Mouse (Mus musculus): ENCODE results near the gene Adgrd1.

The Adgrd1 gene

DNA sequence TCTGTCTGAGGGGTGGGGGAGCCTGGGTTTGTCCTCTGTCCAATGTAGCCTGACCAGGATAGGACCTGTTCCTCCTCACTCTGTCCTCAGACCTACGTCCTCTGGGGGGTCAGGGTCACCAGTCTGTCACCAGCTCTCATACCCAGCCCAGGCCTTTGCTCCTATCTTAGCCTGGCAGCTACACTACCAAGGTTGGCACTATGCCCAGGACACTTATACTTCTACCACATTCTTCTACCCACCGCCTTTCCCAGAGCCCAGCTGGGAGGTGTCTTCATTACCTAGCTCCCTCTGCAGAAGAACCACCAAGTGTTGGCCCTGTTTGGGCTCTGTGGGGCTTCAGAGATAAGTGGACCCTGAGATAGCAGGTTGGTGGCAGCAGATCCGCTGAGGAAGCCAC lies 103.6 kb downstream of the Adgrd1 start:
- CTCF ChIA-PET: no interaction called here
- POLR2A ChIA-PET: interaction anchor here in 1 of 4 experiments (0.6 kb wide), 1 partner anchor 34 kb away, joined by 6 read pairs; no protein-coding TSS in a partner anchor

DNA sequence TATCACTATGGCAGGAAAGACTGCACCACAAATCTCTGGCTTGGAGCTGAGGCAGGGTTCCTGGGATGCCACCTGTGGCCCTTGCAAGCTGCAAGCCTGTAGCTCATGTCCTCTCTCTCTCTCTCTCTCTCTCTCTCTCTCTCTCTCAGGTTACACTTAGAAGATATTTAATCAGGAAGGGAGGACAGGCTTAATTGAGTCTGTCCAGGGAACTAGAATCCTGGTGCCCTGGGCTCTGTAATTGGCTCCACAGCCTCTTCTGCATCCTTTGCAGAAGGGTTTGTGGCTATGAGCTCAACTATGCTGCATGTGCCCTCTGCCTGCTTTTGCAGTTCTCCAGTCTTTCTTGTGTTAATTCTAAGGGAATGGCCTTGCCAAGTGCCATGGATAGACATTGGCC lies 111.7 kb downstream of the Adgrd1 start:
- CTCF ChIA-PET: interaction anchor here in 1 of 4 experiments (1.3 to 1.7 kb wide), 2 partner anchors 22 to 378 kb away, joined by 3 to 6 read pairs; no protein-coding TSS in a partner anchor
- POLR2A ChIA-PET: interaction anchor here in 2 of 4 experiments (1.1 to 2.3 kb wide), 3 partner anchors 10 to 11 kb away, joined by 3 to 11 read pairs (median 7); no protein-coding TSS in a partner anchor

DNA sequence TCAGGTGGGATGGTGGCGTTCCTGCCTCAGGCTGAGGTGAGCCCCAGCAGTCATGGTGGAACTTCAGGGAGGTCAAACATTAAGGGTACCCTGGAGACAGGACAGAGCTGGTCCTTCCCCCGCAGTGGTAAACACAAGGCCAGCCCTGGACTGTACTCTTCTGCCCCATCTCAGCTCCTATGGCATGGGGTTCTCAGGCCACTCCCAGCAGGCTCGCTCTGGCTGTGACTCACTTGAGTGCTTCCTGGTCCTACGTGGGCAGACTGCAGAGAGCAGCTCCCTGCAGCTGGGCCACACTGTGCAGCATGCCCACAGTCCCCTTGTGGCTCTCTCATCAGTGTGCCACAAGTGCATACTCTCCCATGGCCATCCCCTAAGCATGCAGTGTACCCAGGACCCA lies 112.3 kb downstream of the Adgrd1 start:
- ChIA-PET POLR2A (interaction anchor here in 2 of 4 experiments (0.6 to 2.3 kb wide), 3 partner anchors 9 to 12 kb away, joined by 3 to 11 read pairs (median 7); no protein-coding TSS in a partner anchor), CTCF (interaction anchor here in 2 of 4 experiments (0.6 to 1.7 kb wide), 3 partner anchors 23 to 377 kb away, joined by 3 to 11 read pairs (median 6); no protein-coding TSS in a partner anchor)

DNA sequence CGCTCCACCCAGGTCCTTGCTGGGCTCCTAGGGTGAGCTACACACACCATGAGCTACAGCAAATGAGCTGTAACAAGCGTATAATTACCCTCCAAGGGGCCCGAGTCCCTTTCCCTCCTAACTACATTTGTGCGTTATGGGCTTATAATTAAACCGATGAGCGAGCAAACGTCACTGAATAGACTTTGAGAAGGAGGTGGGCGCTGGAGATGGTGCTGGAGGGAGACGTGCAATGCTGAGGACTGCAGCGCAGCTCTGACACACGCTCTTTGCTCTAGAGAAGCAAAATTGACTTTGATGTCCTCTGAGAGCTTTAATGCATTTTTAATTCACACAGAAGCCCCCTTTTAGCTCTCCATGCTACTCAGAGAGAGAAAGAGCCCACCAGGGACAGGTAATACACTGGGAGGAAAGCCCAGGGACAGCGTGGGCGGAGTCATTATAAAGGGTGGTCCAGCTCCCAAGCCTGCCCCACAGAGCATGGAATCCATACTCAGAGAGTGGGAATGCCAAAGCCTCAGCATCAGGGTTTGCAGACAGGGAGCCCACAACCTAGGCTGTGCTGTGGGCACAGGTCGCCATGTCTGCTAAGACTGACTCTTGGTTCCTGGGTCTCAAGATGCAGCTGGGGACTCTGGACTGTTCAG lies 115.0 kb downstream of the Adgrd1 start:
- ChIA-PET CTCF (interaction anchor here in 1 of 4 experiments (1.4 kb wide), 1 partner anchor 25 kb away, joined by 4 read pairs; no protein-coding TSS in a partner anchor), POLR2A (interaction anchor here in 2 of 4 experiments (0.9 to 4.1 kb wide), 3 partner anchors 14 to 676 kb away, joined by 3 to 25 read pairs (median 3); partner anchors contain the start of gene Chchd2 (in 1 of the 2))

DNA sequence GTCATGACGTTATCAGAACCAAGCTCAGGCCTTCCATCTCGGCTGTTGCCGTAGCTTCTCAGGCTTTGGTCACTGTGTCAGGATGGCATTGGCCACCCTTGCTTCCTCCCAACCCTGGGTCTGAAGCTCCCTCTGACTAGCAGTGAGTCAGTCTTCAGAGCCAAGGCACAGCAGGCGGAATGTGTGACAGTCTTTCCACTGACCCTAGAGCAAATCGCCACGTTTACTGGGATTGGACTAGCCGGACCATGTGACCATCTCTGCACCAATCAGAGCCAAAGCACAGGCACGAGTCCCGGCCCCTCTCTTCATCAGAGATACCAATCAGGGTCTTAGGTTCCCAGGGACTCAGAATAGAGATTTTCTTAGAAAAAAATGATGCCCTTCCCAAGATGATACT lies 117.5 kb downstream of the Adgrd1 start:
- ChIA-PET CTCF (interaction anchor here in 3 of 4 experiments (0.5 to 1.6 kb wide), 8 partner anchors 26 to 512 kb away, joined by 3 to 8 read pairs (median 4); partner anchors contain the start of gene Mmp17 (in 1 of the 3)), POLR2A (interaction anchor here (0.6 to 4.1 kb wide), 21 partner anchors 8 to 297 kb away, joined by 3 to 25 read pairs (median 4); no protein-coding TSS in a partner anchor)

DNA sequence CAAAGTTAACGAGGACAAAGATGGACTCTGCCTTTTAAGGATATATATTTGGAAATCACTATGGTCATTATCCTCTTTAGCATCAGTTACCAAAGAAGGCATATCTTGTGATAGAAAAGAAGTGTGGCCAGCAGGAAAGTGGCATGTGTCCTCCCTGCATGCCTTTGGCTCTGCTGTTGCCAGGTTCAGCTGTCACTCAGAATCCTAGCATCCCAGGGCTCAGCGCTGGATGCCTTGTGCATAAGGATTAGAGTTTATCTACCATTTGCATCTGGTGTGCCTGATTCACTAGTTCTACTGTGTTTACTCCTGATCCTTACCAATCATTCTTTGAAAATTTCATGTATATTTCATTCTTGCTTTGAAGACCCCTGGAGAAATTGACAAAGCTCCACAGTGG lies 119.5 kb downstream of the Adgrd1 start:
- CTCF ChIA-PET: no interaction called here
- POLR2A ChIA-PET: interaction anchor here in 2 of 4 experiments (1.1 to 3.8 kb wide), 7 partner anchors 10 to 42 kb away, joined by 3 to 28 read pairs (median 13); no protein-coding TSS in a partner anchor

DNA sequence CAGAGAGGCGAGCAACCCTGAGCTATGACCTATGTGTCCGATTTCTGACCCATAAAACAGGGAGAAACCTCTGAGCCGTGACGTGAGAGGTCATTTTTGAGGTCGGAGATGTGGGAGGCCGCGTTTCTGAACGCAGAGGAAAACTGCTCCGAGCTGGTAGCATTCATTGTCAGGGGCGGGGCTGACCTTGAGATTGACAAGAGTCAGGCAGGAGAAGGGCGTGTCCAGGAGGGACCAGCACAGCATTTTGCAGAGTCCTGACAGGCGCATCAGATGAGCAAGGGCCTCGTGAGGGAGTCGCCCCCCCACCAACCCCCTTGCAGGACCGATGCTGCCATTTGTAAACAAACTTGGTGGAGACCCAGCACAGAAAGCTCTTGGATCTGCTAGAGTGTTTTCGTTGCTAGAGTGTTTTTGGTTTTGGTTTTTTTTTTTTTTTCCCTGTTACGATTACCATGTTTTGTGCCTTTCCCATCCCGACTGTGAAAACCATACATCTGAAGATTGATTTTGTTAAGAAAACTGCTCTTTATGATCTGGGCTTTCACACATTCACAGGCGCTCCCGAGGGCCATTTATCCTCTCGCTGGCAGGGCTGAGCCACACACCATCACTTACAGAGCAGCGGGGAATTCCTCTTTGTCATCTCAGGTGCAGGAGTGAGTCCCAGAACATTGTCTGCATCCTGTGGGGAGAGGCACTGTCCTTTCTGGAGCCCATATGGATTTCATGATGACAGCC lies 121.1 kb downstream of the Adgrd1 start:
- CTCF ChIA-PET: interaction anchor here (0.5 to 2.2 kb wide), 14 partner anchors 10 to 369 kb away, joined by 3 to 12 read pairs (median 4); no protein-coding TSS in a partner anchor
- POLR2A ChIA-PET: interaction anchor here in 3 of 4 experiments (0.6 to 4.3 kb wide), 35 partner anchors 8 to 670 kb away, joined by 3 to 31 read pairs (median 4); partner anchors contain the start of genes Chchd2 (in 1 of the 3) and Fzd10 (in 1 of the 3)

DNA sequence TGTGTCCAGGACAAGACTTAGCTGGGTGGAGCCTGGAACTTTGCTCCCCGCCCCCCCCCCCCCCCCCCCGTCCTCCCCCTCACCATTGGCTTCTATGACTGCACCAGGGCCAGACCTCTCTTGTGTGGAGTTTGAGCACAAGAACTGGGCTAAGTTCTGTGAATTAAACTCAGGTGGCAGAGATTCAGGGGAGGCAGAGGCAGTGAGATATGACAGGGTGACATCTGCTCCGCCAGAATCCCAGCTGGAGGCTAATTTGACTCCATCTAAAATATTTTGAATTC lies 121.6 kb downstream of the Adgrd1 start:
- ChIA-PET POLR2A (interaction anchor here in 3 of 4 experiments (0.6 to 4.3 kb wide), 24 partner anchors 8 to 669 kb away, joined by 3 to 31 read pairs (median 6); partner anchors contain the start of gene Chchd2 (in 1 of the 3)), CTCF (interaction anchor here (0.8 to 2.2 kb wide), 10 partner anchors 10 to 366 kb away, joined by 3 to 9 read pairs (median 6); partner anchors contain the start of gene Mmp17 (in 1 of the 4))

DNA sequence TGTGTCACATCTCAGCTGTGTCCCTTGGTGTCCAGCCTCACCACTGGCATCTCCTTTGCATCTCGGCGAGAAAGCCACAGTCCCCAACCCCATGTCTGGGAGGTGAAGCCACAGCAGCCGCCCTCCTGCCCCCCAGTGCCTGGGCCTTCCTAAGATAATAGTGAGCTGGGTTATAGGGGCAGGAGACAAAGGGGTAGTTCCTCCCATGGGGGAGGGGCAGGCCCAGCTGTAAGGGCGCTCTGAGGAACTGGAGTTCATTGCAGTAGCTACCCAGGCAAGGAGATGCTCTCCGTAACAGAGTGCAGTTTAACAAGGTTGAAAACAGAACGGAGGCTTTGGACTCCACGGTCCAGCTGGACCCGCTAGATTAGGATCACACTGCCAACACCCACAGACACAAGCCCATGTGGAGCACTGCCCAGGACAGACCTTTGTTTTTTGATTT lies 122.0 kb downstream of the Adgrd1 start:
- ChIA-PET CTCF (interaction anchor here (0.6 to 2.2 kb wide), 23 partner anchors 10 to 368 kb away, joined by 3 to 9 read pairs (median 4); partner anchors contain the start of gene Mmp17 (in 1 of the 4)), POLR2A (interaction anchor here in 3 of 4 experiments (0.6 to 4.3 kb wide), 26 partner anchors 10 to 669 kb away, joined by 3 to 31 read pairs (median 4); partner anchors contain the start of gene Chchd2 (in 1 of the 3))

DNA sequence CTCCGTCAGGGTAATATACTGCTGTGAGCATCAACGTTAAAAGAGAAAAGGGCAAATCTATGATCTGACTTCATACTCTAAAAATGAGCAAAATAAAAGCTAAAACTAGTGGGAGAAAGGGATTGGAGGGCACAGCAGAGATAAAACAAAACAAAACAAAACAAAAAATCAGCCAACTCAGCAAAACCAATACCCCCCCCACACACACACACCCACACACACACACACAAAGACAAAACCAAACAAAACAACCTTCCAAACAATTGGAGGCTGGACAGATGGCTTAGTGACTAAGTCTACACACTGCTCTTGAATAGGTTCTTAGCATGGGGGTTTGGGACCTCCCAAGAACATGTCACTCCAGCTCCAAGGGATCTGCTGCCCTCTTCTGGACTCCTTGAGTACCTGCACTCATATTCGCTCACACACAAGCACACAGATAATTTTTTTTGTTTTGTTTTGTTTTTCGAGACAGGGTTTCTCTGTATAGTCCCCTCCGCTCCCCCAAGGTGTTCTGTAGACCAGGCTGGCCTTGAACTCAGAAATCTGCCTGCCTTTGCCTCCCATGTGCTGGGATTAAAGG lies 122.7 kb downstream of the Adgrd1 start:
- POLR2A ChIA-PET: interaction anchor here (0.6 to 4.3 kb wide), 23 partner anchors 10 to 668 kb away, joined by 3 to 31 read pairs (median 4); partner anchors contain the start of gene Chchd2 (in 1 of the 4)
- CTCF ChIA-PET: interaction anchor here (0.6 to 2.2 kb wide), 30 partner anchors 9 to 367 kb away, joined by 3 to 9 read pairs (median 3); partner anchors contain the start of gene Mmp17 (in 1 of the 4)

DNA sequence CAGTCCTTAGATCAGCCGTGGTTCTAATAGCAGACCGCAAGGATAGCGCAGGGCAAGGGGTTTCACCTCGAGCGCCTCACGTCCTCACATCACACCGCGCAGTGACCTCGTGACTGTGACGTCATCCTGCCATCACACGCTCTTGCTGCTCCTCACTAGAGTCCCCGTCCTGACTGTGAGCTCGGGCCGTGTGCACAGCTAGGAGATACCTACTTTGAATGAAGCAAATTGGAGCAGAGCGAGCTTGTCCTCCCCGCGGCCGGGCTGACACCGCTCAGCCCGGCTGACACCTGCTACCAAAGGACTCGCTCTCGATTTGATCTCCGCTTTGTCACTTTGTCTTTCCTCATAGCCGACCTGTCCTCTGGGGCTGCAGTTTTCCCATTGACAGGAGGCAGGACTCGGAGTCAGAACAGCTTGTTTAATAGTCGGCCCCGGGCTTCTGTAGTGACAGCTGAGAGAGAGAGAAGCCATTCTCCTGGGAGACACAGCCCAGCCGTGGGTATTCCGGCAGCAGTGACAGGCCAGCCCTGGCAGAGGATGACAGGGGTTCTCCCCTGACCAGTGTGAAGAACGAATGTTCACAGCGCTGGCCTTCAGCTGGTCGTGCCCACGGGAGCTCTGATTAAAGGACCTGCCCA lies 129.4 kb downstream of the Adgrd1 start:
- CTCF ChIA-PET: interaction anchor here in 3 of 4 experiments (0.5 to 1.4 kb wide), 6 partner anchors 14 to 498 kb away, joined by 3 to 5 read pairs (median 4); no protein-coding TSS in a partner anchor
- POLR2A ChIA-PET: interaction anchor here in 3 of 4 experiments (0.6 to 2.2 kb wide), 25 partner anchors 8 to 662 kb away, joined by 3 to 12 read pairs (median 4); partner anchors contain the start of gene Chchd2 (in 1 of the 3)

DNA sequence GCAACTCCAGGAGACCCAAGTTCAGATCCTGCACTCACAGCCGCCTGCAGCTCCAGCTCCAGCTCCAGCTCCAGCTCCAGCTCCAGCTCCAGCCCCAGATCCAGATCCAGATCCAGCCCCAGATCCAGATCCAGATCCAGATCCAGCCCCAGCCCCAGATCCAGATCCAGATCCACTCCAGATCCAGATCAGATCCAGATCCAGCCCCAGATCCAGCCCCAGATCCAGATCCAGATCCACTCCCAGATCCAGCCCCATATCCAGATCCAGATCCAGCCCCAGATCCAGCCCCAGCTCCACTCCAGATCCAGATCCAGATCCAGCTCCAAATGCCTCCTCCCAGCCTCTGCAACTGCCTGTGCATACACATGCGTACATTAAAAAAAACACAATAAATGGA lies 131.6 kb downstream of the Adgrd1 start:
- ChIA-PET POLR2A (interaction anchor here in 3 of 4 experiments (0.7 to 2.1 kb wide), 7 partner anchors 14 to 140 kb away, joined by 3 to 9 read pairs (median 3); no protein-coding TSS in a partner anchor), CTCF (interaction anchor here in 2 of 4 experiments (0.5 to 1.3 kb wide), 3 partner anchors 8 to 31 kb away, joined by 3 to 9 read pairs (median 3); no protein-coding TSS in a partner anchor)

DNA sequence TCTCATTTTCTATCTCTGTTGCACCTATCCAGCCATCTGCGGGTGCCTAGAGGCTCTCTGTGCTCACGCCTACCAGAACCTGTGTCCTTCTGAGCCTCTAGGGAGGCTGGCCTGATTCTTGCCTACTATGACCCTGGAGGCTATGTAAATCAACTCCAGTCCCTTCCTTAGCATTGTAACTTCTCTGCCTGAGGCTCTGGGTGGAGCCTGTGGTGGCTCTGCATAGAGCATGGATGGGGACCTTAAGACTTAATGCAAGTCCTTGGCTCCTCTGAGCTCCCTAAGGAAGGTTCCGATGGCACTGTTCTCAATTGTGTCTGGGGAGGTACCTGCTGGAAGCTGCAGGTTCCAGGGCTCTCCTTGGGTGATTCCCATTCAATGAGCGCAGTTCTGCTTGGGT lies 136.8 kb downstream of the Adgrd1 start:
- CTCF ChIA-PET: interaction anchor here in 3 of 4 experiments (0.6 to 1.3 kb wide), 6 partner anchors 9 to 174 kb away, joined by 3 to 13 read pairs (median 3); no protein-coding TSS in a partner anchor

DNA sequence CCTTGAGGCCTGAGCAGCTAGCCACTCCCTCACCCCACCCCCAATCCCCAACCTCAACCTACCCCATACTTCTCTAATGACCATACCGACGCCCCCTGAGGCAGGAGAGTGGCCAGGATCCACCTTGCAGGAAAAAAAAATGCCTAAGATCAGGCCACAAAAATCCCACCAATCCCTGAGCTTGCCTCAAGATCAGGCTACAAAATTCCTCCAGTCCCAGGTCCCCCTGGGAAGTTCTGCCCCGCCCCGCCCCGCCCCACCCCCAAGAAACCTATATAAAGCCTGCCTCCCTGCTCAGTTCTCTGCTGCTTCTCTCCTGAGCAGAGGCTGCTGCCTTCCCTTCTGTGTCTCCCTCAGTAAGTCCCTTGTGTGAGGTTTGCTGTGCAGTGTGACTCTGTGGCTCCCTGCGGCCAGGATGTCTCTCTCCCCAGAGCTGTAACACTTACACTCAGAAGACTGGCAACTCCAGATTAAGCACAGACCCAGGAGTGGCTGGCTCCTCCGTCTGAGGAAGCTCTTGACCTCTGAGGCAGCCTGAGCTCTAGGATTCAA lies 137.4 kb downstream of the Adgrd1 start:
- ChIA-PET POLR2A (interaction anchor here (0.6 to 4.0 kb wide), 72 partner anchors 8 to 653 kb away, joined by 3 to 31 read pairs (median 4); partner anchors contain the start of genes Chchd2 (in 2 of the 4), Ran (in 1 of the 4) and Sfswap (in 1 of the 4)), CTCF (interaction anchor here in 3 of 4 experiments (0.6 to 1.3 kb wide), 11 partner anchors 8 to 420 kb away, joined by 3 to 13 read pairs (median 5); no protein-coding TSS in a partner anchor)

More for the DNA sequence above, 136.8 kb downstream of the Adgrd1 start:
- POLR2A ChIA-PET: interaction anchor here (0.6 to 4.0 kb wide), 61 partner anchors 8 to 654 kb away, joined by 3 to 31 read pairs (median 5); partner anchors contain the start of genes Chchd2 (in 2 of the 4) and Ran (in 1 of the 4)

DNA sequence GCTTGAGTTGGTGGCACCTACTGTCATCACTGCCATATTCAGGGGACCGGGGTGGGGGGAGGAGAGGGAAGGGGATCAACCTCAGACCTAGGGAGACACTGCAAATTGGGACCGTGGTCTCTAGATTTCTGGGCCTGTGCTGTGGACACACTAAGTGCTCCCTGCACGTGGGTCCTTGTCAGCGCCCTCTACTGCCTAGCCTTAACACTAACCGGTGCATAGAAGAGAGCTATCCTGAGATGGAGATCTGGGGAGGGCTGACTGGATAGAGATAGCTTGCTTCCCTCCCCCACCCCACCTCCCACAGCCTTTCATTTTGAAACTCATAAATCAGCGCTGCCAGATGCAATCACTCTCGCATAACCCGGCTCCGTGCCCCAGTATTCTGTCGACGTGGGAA lies 139.8 kb downstream of the Adgrd1 start:
- ChIA-PET CTCF (interaction anchor here in 3 of 4 experiments (0.5 to 1.4 kb wide), 4 partner anchors 9 to 374 kb away, joined by 3 read pairs; no protein-coding TSS in a partner anchor), POLR2A (interaction anchor here in 1 of 4 experiments (1.3 to 4.0 kb wide), 2 partner anchors 18 to 77 kb away, joined by 4 to 31 read pairs; no protein-coding TSS in a partner anchor)

DNA sequence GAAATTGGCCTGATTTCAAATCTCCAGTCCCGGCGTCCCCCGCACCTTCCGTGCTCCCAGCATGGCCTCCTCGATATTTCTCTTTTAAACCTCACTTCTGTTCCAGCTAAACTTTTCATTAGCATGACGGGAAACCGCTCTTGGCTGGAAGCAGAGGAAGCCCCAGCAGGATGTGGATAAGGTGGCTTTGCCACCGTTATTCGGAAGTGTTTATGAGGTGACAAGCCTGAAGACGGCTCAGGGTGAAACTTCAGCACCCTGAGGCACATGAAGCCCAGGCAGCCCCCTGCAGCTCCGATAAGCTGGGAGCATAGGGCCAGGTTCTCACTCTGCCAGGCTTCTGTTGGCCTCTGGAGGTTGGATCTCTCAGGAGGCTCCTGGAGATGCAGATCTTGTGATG lies 145.3 kb downstream of the Adgrd1 start:
- ChIA-PET POLR2A (interaction anchor here (0.7 to 4.3 kb wide), 42 partner anchors 8 to 344 kb away, joined by 3 to 78 read pairs (median 5); partner anchors contain the start of gene Ran (in 1 of the 4)), CTCF (interaction anchor here (0.6 to 1.5 kb wide), 16 partner anchors 8 to 334 kb away, joined by 3 to 13 read pairs (median 3); no protein-coding TSS in a partner anchor)

All from embryonic stem cell, embryonic (primary cell).